Mouse (Mus musculus): ENCODE measurements around the gene Gng13. TPM values are rescaled to one million over a fixed set of nuclear protein-coding genes. Genes with fewer than 3 reads are reported as not detected.

Gng13 gene
- not detected in 2 replicates for total RNA-seq (2017)

GRCm38 (mm10) chr17:25716711-25717637 lies at the start of gene Gng13:
Gene Gng13 (plus strand): TSS chr17:25717171.
- ATAC-seq (replicated peaks in 1 of 2; ENCODE audit: insufficient read depth in 1 of 2, low FRiP score in 2 of 2, low TSS enrichment in 1 of 2, low read depth in 1 of 2, poor library complexity in 2 of 2, severe bottlenecking in 2 of 2): no peak

GRCm38 (mm10) chr17:25668481-25669055 lies 48.4 kb upstream of the Gng13 start:
- ATAC-seq (replicated peaks in 1 of 2; ENCODE audit: insufficient read depth in 1 of 2, low FRiP score in 2 of 2, low TSS enrichment in 1 of 2, low read depth in 1 of 2, poor library complexity in 2 of 2, severe bottlenecking in 2 of 2): no peak

DNA sequence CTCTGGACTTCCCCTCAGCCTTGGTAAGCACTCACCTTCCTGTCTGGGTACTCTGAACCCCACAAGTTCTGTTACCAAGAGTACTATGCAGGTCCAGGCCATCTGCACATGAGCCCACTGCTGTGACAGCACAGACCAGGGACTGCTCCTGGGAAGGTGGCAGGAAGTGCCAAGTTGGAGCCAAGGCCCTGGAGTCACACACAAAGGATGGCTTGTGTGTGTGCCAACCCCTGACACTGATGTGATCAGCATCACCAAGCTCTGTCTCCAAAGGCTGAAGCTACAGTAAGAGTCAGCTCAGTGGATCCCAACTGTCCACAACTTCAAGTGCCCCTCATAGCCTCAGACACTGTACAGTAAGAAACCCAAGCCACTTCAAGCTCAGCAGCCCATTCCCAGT lies 44.0 kb upstream of the Gng13 start:
- no peak for ATAC-seq (replicated peaks in 1 of 2; ENCODE audit: insufficient read depth in 1 of 2, low FRiP score in 2 of 2, low TSS enrichment in 1 of 2, low read depth in 1 of 2, poor library complexity in 2 of 2, severe bottlenecking in 2 of 2)

DNA sequence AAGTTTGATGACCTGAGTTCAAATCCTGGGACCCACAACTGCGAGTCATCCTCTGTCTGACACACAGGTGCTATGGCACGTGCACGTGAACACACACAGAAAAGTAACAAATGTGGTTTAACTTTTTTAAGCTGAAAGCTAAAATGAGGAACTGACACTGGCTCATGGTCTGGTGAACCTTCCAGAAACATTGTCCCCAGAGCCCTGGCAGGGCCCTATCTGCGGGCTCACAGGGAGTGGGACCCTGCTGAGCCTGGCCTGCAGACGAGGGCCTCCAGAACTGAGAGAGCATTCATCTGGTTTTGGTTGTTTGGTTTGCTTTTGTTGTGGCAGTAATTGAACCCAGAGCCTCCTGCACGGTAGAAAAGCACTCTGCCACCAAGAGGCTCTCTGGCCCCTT lies 39.0 kb upstream of the Gng13 start:
- peak; percentile 56 to 62 for ATAC-seq (replicated peaks in 1 of 2; ENCODE audit: insufficient read depth in 1 of 2, low FRiP score in 2 of 2, low TSS enrichment in 1 of 2, low read depth in 1 of 2, poor library complexity in 2 of 2, severe bottlenecking in 2 of 2)

DNA sequence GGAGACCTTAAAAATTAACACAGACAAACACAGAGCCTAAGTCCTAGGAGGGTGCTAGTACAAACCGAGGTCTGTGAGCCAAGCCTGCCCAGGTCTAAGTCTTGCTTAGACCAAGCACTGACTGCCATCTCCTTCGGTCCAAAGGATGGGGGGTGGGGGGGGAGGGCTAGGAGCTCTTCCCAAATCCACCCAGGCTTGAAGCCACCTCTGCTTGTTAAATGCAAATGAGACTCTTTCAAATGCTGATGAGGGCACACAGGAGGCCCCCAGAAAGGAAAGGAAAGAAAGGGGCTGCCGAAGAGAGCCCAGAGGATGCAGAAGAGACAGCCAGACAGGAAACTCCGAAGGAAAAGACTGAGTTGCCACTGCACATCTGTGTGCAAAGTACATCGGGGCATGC lies 37.2 kb upstream of the Gng13 start:
- no peak for ATAC-seq (replicated peaks in 1 of 2; ENCODE audit: insufficient read depth in 1 of 2, low FRiP score in 2 of 2, low TSS enrichment in 1 of 2, low read depth in 1 of 2, poor library complexity in 2 of 2, severe bottlenecking in 2 of 2)

DNA sequence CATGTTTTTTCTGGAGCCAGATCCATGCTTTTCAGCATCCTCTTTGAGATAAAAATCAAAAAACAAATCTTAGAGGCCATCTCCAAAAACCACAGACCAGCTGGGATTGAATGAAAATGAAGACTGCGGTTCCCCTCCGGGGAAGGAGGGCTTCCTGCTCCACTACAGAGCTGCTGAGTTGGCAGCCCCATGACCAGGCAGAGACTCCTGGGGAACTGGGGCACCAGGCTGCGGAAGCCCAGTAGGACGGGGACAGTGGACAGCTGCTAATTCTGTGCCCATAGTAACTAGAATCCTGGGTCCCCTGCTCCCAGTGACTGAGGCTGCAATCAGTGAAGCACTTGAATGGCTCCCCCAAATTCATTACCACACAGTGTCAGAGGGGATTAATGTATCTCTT lies 35.3 kb upstream of the Gng13 start:
- ATAC-seq (replicated peaks in 1 of 2; ENCODE audit: insufficient read depth in 1 of 2, low FRiP score in 2 of 2, low TSS enrichment in 1 of 2, low read depth in 1 of 2, poor library complexity in 2 of 2, severe bottlenecking in 2 of 2): no peak

DNA sequence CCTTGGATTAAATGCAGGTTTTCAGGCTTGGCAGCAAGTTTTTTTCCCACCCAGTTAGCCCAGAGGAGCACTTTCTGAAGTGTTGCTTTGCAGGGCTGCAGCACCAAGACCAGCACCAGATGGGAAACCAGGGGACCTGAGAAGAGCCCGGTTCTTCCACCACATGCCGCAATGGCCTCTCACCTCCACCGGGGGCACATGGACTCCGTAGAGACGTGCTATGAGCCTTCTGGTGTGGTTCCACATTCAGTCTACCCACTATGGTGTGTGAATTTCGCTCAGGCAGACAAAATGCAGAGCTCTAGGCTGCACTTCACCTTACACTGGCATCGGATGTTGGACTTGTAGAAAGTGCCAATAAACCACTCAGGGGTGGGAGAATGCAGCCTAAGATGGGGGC lies 30.6 kb upstream of the Gng13 start:
- ATAC-seq (replicated peaks in 1 of 2; ENCODE audit: insufficient read depth in 1 of 2, low FRiP score in 2 of 2, low TSS enrichment in 1 of 2, low read depth in 1 of 2, poor library complexity in 2 of 2, severe bottlenecking in 2 of 2): peak in 1 of 2 experiments; percentile 48; a peak in 1 of 4 replicates

- no peak for ATAC-seq (replicated peaks in 1 of 2; ENCODE audit: insufficient read depth in 1 of 2, low FRiP score in 2 of 2, low TSS enrichment in 1 of 2, low read depth in 1 of 2, poor library complexity in 2 of 2, severe bottlenecking in 2 of 2)
Observed at GRCm38 (mm10) chr17:25688922-25689321, 28.0 kb upstream of the Gng13 start.

DNA sequence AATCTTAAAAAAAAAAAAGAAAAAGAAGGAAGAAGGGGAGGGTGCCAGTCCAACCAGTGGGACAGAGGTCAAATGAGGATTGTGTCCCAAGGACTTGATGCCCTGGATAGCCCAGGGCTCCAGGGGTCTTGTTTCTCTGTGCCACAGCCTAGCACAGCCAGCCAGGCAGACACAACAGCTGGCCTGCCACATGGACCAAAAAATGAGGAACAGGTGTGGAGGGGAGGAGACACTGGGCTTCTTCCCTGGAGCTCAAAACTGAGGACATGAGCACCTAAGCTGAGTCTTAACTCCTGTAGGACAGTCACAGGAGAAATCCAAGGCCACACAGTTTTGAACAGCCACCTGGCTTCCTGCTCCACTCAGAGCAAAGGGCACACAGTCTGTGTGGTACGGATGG lies 20.7 kb upstream of the Gng13 start:
- ATAC-seq (replicated peaks in 1 of 2; ENCODE audit: insufficient read depth in 1 of 2, low FRiP score in 2 of 2, low TSS enrichment in 1 of 2, low read depth in 1 of 2, poor library complexity in 2 of 2, severe bottlenecking in 2 of 2): no peak

DNA sequence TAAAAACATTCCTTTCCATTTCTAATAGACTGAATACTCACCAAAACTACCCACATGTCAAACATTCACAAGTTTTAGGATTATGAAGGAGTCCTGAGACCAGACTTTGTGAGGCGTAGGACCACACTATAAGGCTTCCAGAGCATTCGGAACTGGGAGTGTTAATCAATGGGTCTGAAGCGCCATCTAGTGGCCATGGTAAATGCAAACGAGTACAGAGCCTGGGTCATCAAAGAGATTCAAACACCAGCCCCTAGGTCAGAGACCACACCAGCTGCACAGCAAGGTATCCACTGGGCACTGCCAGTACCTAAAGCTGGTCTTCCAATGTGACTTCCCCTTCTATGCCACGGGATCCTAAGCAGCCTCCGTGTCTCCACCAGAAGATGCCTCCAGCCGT lies 18.5 kb upstream of the Gng13 start:
- peak; percentile 69 to 72; a peak in 3 of 4 replicates for ATAC-seq (replicated peaks in 1 of 2; ENCODE audit: insufficient read depth in 1 of 2, low FRiP score in 2 of 2, low TSS enrichment in 1 of 2, low read depth in 1 of 2, poor library complexity in 2 of 2, severe bottlenecking in 2 of 2)

GRCm38 (mm10) chr17:25700863-25701496 lies 16.0 kb upstream of the Gng13 start:
- no peak for ATAC-seq (replicated peaks in 1 of 2; ENCODE audit: insufficient read depth in 1 of 2, low FRiP score in 2 of 2, low TSS enrichment in 1 of 2, low read depth in 1 of 2, poor library complexity in 2 of 2, severe bottlenecking in 2 of 2)

DNA sequence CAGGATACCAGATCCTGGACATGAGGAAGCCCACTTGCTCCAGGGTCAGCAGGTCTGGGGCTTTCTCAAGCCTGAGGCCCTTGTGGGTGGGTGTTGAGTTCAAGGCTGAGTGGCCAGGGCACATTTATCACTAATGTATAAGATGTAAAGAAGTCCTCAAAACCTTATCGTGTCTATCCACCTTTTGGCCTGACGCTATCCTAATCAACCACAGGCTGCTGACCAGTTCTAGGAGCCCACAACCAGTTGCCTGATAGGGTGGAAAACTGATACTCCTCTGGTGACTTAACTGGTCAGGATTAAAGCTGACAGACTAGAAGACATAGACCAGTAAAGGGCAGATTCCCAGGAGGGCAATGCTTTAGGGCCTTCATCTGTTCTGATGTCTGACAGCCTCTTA lies 7.0 kb upstream of the Gng13 start:
- ATAC-seq (replicated peaks in 1 of 2; ENCODE audit: insufficient read depth in 1 of 2, low FRiP score in 2 of 2, low TSS enrichment in 1 of 2, low read depth in 1 of 2, poor library complexity in 2 of 2, severe bottlenecking in 2 of 2): no peak

DNA sequence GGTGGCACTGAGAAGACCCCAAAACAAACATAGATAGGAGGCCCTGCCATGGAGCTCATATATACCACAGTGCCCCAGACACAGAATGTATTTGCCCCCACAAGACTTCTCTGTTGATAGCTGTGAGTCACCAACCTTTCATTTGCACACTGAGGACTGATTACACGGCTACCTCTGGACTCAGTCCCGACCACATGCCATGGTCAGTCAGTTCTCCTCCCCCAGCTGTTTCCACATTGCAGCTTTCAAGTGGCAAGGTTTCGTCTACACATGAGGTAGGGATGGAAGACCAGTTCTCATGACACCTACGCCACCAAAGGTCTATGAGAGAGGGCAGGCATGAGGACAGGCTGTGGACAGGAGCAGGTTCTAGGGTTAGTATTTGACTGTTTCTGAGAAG lies 5.8 kb upstream of the Gng13 start:
- no peak for ATAC-seq (replicated peaks in 1 of 2; ENCODE audit: insufficient read depth in 1 of 2, low FRiP score in 2 of 2, low TSS enrichment in 1 of 2, low read depth in 1 of 2, poor library complexity in 2 of 2, severe bottlenecking in 2 of 2)

DNA sequence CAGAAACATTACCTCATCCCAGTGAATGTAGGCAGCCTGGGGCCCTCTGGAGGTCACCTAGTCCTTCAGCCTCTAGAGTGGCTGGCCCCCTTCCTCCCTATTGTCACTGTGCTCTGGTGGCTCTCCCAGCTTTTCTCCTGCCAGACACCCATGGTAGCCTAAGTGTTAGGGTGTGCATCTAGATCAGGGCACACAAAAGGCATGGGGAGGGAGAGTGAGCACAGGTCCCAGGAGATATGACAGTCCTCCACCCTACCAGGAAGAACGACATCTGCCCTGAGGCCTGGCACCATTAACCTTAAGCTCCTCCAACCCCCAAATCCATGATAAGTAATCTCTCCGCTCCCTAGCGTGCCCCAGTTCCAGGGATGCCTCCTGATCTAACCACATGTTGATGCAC lies 1.3 kb upstream of the Gng13 start:
- no peak for ATAC-seq (replicated peaks in 1 of 2; ENCODE audit: insufficient read depth in 1 of 2, low FRiP score in 2 of 2, low TSS enrichment in 1 of 2, low read depth in 1 of 2, poor library complexity in 2 of 2, severe bottlenecking in 2 of 2)

GRCm38 (mm10) chr17:25716130-25716529 lies 841 bp upstream of the Gng13 start:
- no peak for ATAC-seq (replicated peaks in 1 of 2; ENCODE audit: insufficient read depth in 1 of 2, low FRiP score in 2 of 2, low TSS enrichment in 1 of 2, low read depth in 1 of 2, poor library complexity in 2 of 2, severe bottlenecking in 2 of 2)

DNA sequence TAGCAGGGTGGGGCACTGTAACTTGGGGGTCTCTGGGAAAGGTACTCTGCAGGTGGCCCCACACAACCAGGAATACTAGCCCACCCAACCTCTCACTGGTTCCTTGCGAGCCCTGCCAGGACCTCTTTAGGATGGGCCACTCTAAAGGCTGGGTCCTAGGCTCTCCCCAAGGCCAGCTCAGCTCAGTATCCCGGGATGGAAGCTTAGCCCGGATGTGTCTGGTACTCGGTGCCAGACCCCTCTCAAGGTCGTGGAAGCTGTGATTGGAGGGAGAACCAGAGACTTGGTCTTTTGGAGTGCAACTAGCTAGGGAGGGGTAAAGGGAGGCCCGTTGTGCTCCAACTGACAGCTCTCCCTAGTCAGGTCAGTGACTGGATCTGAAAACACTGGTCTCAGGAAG lies 720 bp downstream of the Gng13 start:
- ATAC-seq (replicated peaks in 1 of 2; ENCODE audit: insufficient read depth in 1 of 2, low FRiP score in 2 of 2, low TSS enrichment in 1 of 2, low read depth in 1 of 2, poor library complexity in 2 of 2, severe bottlenecking in 2 of 2): no peak

DNA sequence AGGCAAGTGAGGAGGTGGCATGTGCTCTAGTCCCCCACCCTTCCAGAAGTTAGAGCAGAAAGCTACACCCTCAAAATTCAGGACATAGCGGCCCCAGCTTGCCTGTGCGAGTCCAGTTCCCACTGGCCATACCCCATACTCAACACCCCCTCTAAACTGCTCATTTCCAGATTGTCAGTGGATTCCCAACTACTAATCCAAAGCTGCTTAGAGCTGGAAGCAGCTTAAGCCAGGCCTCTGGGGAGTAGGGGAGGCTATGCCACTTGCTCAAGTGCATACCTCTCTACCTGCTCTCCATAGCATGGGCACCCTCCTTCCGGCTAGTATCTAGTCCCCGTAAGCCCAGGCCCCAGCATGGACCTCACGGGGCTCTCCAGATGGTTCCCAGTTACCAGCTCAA lies 4.5 kb downstream of the Gng13 start:
- ATAC-seq (replicated peaks in 1 of 2; ENCODE audit: insufficient read depth in 1 of 2, low FRiP score in 2 of 2, low TSS enrichment in 1 of 2, low read depth in 1 of 2, poor library complexity in 2 of 2, severe bottlenecking in 2 of 2): no peak

GRCm38 (mm10) chr17:25723470-25723869 lies 6.5 kb downstream of the Gng13 start:
- no peak for ATAC-seq (replicated peaks in 1 of 2; ENCODE audit: insufficient read depth in 1 of 2, low FRiP score in 2 of 2, low TSS enrichment in 1 of 2, low read depth in 1 of 2, poor library complexity in 2 of 2, severe bottlenecking in 2 of 2)

Measured in hematopoietic stem cell, adult 5-6 weeks (primary cell).